Mouse (Mus musculus) embryonic fibroblast, embryonic 13.5 days (primary cell): ENCODE results near the gene Olfr550. TPM values are rescaled to one million over a fixed set of nuclear protein-coding genes. Genes with fewer than 3 reads are reported as not detected.

Source experiments
- H3K27ac ChIP-seq: 2 replicates; pipeline ENCODE4 v1.5.1; 2012; ENCODE audit warnings: low read length, control low read depth, inconsistent platforms; ENCODE audit not compliant: insufficient read depth
- H3K4me1 ChIP-seq: 2 replicates; pipeline ENCODE4 v1.6.1; 2011; ENCODE audit warnings: low read length; ENCODE audit not compliant: control insufficient read depth, insufficient read depth
- H3K4me3 ChIP-seq: 2 replicates; pipeline ENCODE4 v1.5.1; 2011; ENCODE audit warnings: mild to moderate bottlenecking, control low read depth, low read length; ENCODE audit not compliant: insufficient read depth
- CTCF ChIP-seq: IDR thresholded peaks from 2 replicates; pipeline ENCODE4 v1.5.1; 2011; ENCODE audit warnings: mild to moderate bottlenecking, control low read depth, low read length, moderate library complexity, borderline replicate concordance; ENCODE audit not compliant: insufficient read depth
- POLR2A ChIP-seq: IDR thresholded peaks from 2 replicates; pipeline ENCODE4 v1.6.1; 2011; ENCODE audit warnings: low read depth, mild to moderate bottlenecking, control low read depth, low read length, moderate library complexity
- polyA plus RNA-seq: library from polyadenylated mRNA; stranded (reverse); fragments of >200 nt; gene quantifications from 2 replicates; pipeline ENCODE4 v1.2.4, GENCODE M21; 2011; ENCODE audit warnings: low read depth; ENCODE audit not compliant: missing spikeins, insufficient read length

The Olfr550 gene
- polyA plus RNA-seq: not detected in 2 replicates

- no peak within 1 kb of the TSS for H3K4me3 ChIP-seq
- H3K27ac ChIP-seq: no peak within 1 kb of the TSS
- no peaks in the 10 kb centered on the region for H3K4me1 ChIP-seq
- TF ChIP-seq CTCF (no peak), POLR2A (no peak)
Measured at GRCm38 (mm10) chr7:102571142-102571541, at the start of gene Olfr550. Olfr550 (plus strand) TSS chr7:102571442.

- TF ChIP-seq POLR2A (no peak), CTCF (no peak)
- no peak overlapping the region for H3K4me3 ChIP-seq
- H3K4me1 ChIP-seq: no peaks in the 10 kb centered on the region
- no peak overlapping the region for H3K27ac ChIP-seq
Measured at GRCm38 (mm10) chr7:102529052-102529451, 42.2 kb upstream of the Olfr550 start.

- Histone ChIP-seq H3K4me1 (no peaks in the 10 kb centered on the region), H3K4me3 (no peak within 1 kb of the TSS), H3K27ac (no peak within 1 kb of the TSS)
- no peak for TF ChIP-seq POLR2A
- TF ChIP-seq CTCF: no peak
Measured at GRCm38 (mm10) chr7:102534449-102534848, 36.8 kb upstream of the Olfr550 start, which contains the start of gene Olfr547. Olfr547 (plus strand) TSS chr7:102534749.

GRCm38 (mm10) chr7:102540596-102540995 is 30.6 kb upstream of the Olfr550 start, which contains the start of gene Olfr548-ps1:
Olfr548-ps1 (plus strand) TSS chr7:102540896.
- H3K4me3 ChIP-seq: no peak within 1 kb of the TSS
- no peak within 1 kb of the TSS for H3K27ac ChIP-seq
- TF ChIP-seq CTCF: no peak
- TF ChIP-seq POLR2A: no peak
- H3K4me1 ChIP-seq: no peaks in the 10 kb centered on the region

- TF ChIP-seq CTCF (no peak), POLR2A (no peak)
- Histone ChIP-seq H3K4me3 (no peak overlapping the region), H3K27ac (no peak overlapping the region)
Measured at GRCm38 (mm10) chr7:102541251-102541650, 30.0 kb upstream of the Olfr550 start.

GRCm38 (mm10) chr7:102549570-102549969 is 21.7 kb upstream of the Olfr550 start, which contains the start of gene Olfr549:
Olfr549 (plus strand) TSS chr7:102549870.
- no peak for TF ChIP-seq POLR2A
- no peak for TF ChIP-seq CTCF
- no peaks in the 10 kb centered on the region for H3K4me1 ChIP-seq
- no peak within 1 kb of the TSS for H3K4me3 ChIP-seq
- H3K27ac ChIP-seq: no peak within 1 kb of the TSS

More at GRCm38 (mm10) chr7:102541251-102541650, 30.0 kb upstream of the Olfr550 start:
- no peaks in the 10 kb centered on the region for H3K4me1 ChIP-seq

- no peak overlapping the region for H3K27ac ChIP-seq
- no peak overlapping the region for H3K4me3 ChIP-seq
- H3K4me1 ChIP-seq: no peaks in the 10 kb centered on the region
- TF ChIP-seq POLR2A (no peak), CTCF (no peak)
Measured at GRCm38 (mm10) chr7:102553279-102553678, 18.0 kb upstream of the Olfr550 start.

- no peak within 1 kb of the TSS for H3K27ac ChIP-seq
- TF ChIP-seq CTCF (no peak), POLR2A (peak; percentile 68)
- peak within 1 kb of the TSS; percentile 87 for H3K4me3 ChIP-seq
- peaks cover 3% of the 10 kb centered on the region; the same call in 1 of the 2 replicates for H3K4me1 ChIP-seq
Measured at GRCm38 (mm10) chr7:102564999-102565997, 5.9 kb upstream of the Olfr550 start, which contains the start of gene Trim21. Trim21 (minus strand) TSS chr7:102565486.

GRCm38 (mm10) chr7:102566219-102566618 is 5.0 kb upstream of the Olfr550 start:
- Histone ChIP-seq H3K4me1 (peaks cover 3% of the 10 kb centered on the region; the same call in 1 of the 2 replicates), H3K27ac (no peak overlapping the region), H3K4me3 (no peak overlapping the region)
- TF ChIP-seq POLR2A: no peak
- TF ChIP-seq CTCF: no peak
